Mouse (Mus musculus): Measurements from ENCODE around the gene Specc1. TPM values are rescaled to one million over a fixed set of nuclear protein-coding genes. Genes with fewer than 3 reads are reported as not detected.

The Specc1 gene
- 10.7 and 12.0 TPM in 2 replicates for polyA plus RNA-seq (2015; fragmentation: Nextera tagmentation; extraction: Ambion mirVana)

GRCm38 (mm10) chr11:61956572-61957295, at the start of gene Specc1:
TSS of gene Specc1 (plus strand) at chr11:61956763.
- Histone ChIP-seq H3K9ac (peak within 1 kb of the TSS; percentile 38), H3K27ac (no peak within 1 kb of the TSS), H3K27me3 (peaks cover 24% of the 10 kb centered on the region), H3K4me1 (peaks cover 9% of the 10 kb centered on the region), H3K4me3 (peak within 1 kb of the TSS; percentile 58), H3K9me3 (no peaks in the 10 kb centered on the region), H3K36me3 (no peaks in the 10 kb centered on the region), H3K4me2 (peak within 1 kb of the TSS; percentile 98)
- under 1% methylated on average over 57 of the region's 58 CpGs for WGBS
- ATAC-seq (ENCODE audit: borderline replicate concordance, extremely low read depth, low FRiP score, low TSS enrichment), result peak; percentile 86

GRCm38 (mm10) chr11:61908315-61908714, 48.2 kb upstream of the Specc1 start:
- H3K4me1 ChIP-seq, result no peaks in the 10 kb centered on the region
- no peak overlapping the region for H3K27ac ChIP-seq
- H3K36me3 ChIP-seq, result peaks cover 53% of the 10 kb centered on the region
- no peak overlapping the region for H3K4me3 ChIP-seq
- no peak overlapping the region for H3K9ac ChIP-seq
- no peaks in the 10 kb centered on the region for H3K9me3 ChIP-seq
- no peak for ATAC-seq (ENCODE audit: borderline replicate concordance, extremely low read depth, low FRiP score, low TSS enrichment)
- no peak overlapping the region for H3K4me2 ChIP-seq
- H3K27me3 ChIP-seq, result no peaks in the 10 kb centered on the region

- no peak for ATAC-seq (ENCODE audit: borderline replicate concordance, extremely low read depth, low FRiP score, low TSS enrichment)
- Histone ChIP-seq H3K4me2 (no peak overlapping the region), H3K9me3 (no peaks in the 10 kb centered on the region), H3K9ac (no peak overlapping the region), H3K27me3 (no peaks in the 10 kb centered on the region), H3K27ac (no peak overlapping the region), H3K36me3 (peaks cover 24% of the 10 kb centered on the region), H3K4me3 (no peak overlapping the region), H3K4me1 (no peaks in the 10 kb centered on the region)
- WGBS, result 97% methylated on average over 3 of the region's 3 CpGs
Observed at GRCm38 (mm10) chr11:61919702-61920101, 36.9 kb upstream of the Specc1 start.

GRCm38 (mm10) chr11:61923309-61923708, 33.3 kb upstream of the Specc1 start:
- H3K4me2 ChIP-seq, result no peak overlapping the region

GRCm38 (mm10) chr11:61929323-61930097, 27.1 kb upstream of the Specc1 start:
- ATAC-seq (ENCODE audit: borderline replicate concordance, extremely low read depth, low FRiP score, low TSS enrichment), result peak; percentile 73
- no peaks in the 10 kb centered on the region for H3K36me3 ChIP-seq
- H3K9me3 ChIP-seq, result no peaks in the 10 kb centered on the region
- peak overlapping the region; percentile 96 for H3K27ac ChIP-seq
- peak overlapping the region; percentile 99 for H3K4me3 ChIP-seq
- H3K4me2 ChIP-seq, result peak overlapping the region; percentile 85
- H3K9ac ChIP-seq, result peak overlapping the region; percentile 92
- H3K27me3 ChIP-seq, result no peaks in the 10 kb centered on the region
- peaks cover 24% of the 10 kb centered on the region for H3K4me1 ChIP-seq
- under 1% methylated on average over 47 of the region's 47 CpGs for WGBS

More at GRCm38 (mm10) chr11:61923309-61923708, 33.3 kb upstream of the Specc1 start:
- 72% methylated on average over 1 of the region's 1 CpGs for WGBS
- no peak overlapping the region for H3K4me3 ChIP-seq
- no peak overlapping the region for H3K9ac ChIP-seq
- ATAC-seq (ENCODE audit: borderline replicate concordance, extremely low read depth, low FRiP score, low TSS enrichment), result no peak
- no peaks in the 10 kb centered on the region for H3K9me3 ChIP-seq
- H3K36me3 ChIP-seq, result peaks cover 10% of the 10 kb centered on the region
- H3K4me1 ChIP-seq, result peaks cover 6% of the 10 kb centered on the region
- no peak overlapping the region for H3K27ac ChIP-seq
- H3K27me3 ChIP-seq, result no peaks in the 10 kb centered on the region

- WGBS, result under 1% methylated on average over 42 of the region's 43 CpGs
Observed at GRCm38 (mm10) chr11:61930098-61930517, 26.5 kb upstream of the Specc1 start, which contains the start of gene Akap10. TSS of gene Akap10 (minus strand) at chr11:61930252.

GRCm38 (mm10) chr11:61930640-61931586, 25.6 kb upstream of the Specc1 start:
- ATAC-seq (ENCODE audit: borderline replicate concordance, extremely low read depth, low FRiP score, low TSS enrichment), result no peak
- WGBS, result 17% methylated on average over 11 of the region's 11 CpGs
- no peaks in the 10 kb centered on the region for H3K27me3 ChIP-seq
- peak overlapping the region; percentile 99 for H3K4me3 ChIP-seq
- peaks cover 24% of the 10 kb centered on the region for H3K4me1 ChIP-seq
- peak overlapping the region; percentile 85 for H3K4me2 ChIP-seq
- H3K36me3 ChIP-seq, result no peaks in the 10 kb centered on the region
- H3K27ac ChIP-seq, result peak overlapping the region; percentile 96
- no peaks in the 10 kb centered on the region for H3K9me3 ChIP-seq
- peak overlapping the region; percentile 78 for H3K9ac ChIP-seq

More at GRCm38 (mm10) chr11:61930098-61930517, 26.5 kb upstream of the Specc1 start, which contains the start of gene Akap10:
- Histone ChIP-seq H3K9ac (peak within 1 kb of the TSS; percentile 92), H3K27ac (peak within 1 kb of the TSS; percentile 96), H3K27me3 (no peaks in the 10 kb centered on the region), H3K4me1 (peaks cover 24% of the 10 kb centered on the region), H3K36me3 (no peaks in the 10 kb centered on the region), H3K9me3 (no peaks in the 10 kb centered on the region), H3K4me3 (peak within 1 kb of the TSS; percentile 99), H3K4me2 (peak within 1 kb of the TSS; percentile 85)
- peak; percentile 96 for ATAC-seq (ENCODE audit: borderline replicate concordance, extremely low read depth, low FRiP score, low TSS enrichment)

- WGBS, result 89% methylated on average over 1 of the region's 1 CpGs
- H3K27me3 ChIP-seq, result no peaks in the 10 kb centered on the region
Observed at GRCm38 (mm10) chr11:61937761-61938160, 18.8 kb upstream of the Specc1 start.

GRCm38 (mm10) chr11:61942903-61943302, 13.7 kb upstream of the Specc1 start:
- 88% methylated on average over 2 of the region's 2 CpGs for WGBS
- Histone ChIP-seq H3K9me3 (no peaks in the 10 kb centered on the region), H3K4me2 (no peak overlapping the region), H3K9ac (no peak overlapping the region), H3K27ac (no peak overlapping the region), H3K27me3 (no peaks in the 10 kb centered on the region), H3K4me3 (no peak overlapping the region), H3K4me1 (no peaks in the 10 kb centered on the region), H3K36me3 (no peaks in the 10 kb centered on the region)
- no peak for ATAC-seq (ENCODE audit: borderline replicate concordance, extremely low read depth, low FRiP score, low TSS enrichment)

More at GRCm38 (mm10) chr11:61937761-61938160, 18.8 kb upstream of the Specc1 start:
- Histone ChIP-seq H3K36me3 (no peaks in the 10 kb centered on the region), H3K27ac (no peak overlapping the region), H3K4me2 (no peak overlapping the region), H3K4me3 (no peak overlapping the region), H3K4me1 (no peaks in the 10 kb centered on the region), H3K9ac (no peak overlapping the region), H3K9me3 (no peaks in the 10 kb centered on the region)
- no peak for ATAC-seq (ENCODE audit: borderline replicate concordance, extremely low read depth, low FRiP score, low TSS enrichment)

GRCm38 (mm10) chr11:61944417-61944816, 12.1 kb upstream of the Specc1 start:
- H3K4me1 ChIP-seq, result no peaks in the 10 kb centered on the region
- no peak overlapping the region for H3K4me2 ChIP-seq
- WGBS, result 79% methylated on average over 9 of the region's 9 CpGs
- H3K27me3 ChIP-seq, result no peaks in the 10 kb centered on the region
- ATAC-seq (ENCODE audit: borderline replicate concordance, extremely low read depth, low FRiP score, low TSS enrichment), result no peak
- no peaks in the 10 kb centered on the region for H3K9me3 ChIP-seq
- no peak overlapping the region for H3K27ac ChIP-seq
- H3K4me3 ChIP-seq, result no peak overlapping the region
- no peaks in the 10 kb centered on the region for H3K36me3 ChIP-seq
- H3K9ac ChIP-seq, result no peak overlapping the region

GRCm38 (mm10) chr11:61946608-61947007, 10.0 kb upstream of the Specc1 start:
- no peak overlapping the region for H3K4me2 ChIP-seq
- H3K27ac ChIP-seq, result no peak overlapping the region
- no peak overlapping the region for H3K9ac ChIP-seq
- no peaks in the 10 kb centered on the region for H3K27me3 ChIP-seq
- ATAC-seq (ENCODE audit: borderline replicate concordance, extremely low read depth, low FRiP score, low TSS enrichment), result no peak
- H3K9me3 ChIP-seq, result no peaks in the 10 kb centered on the region
- no peaks in the 10 kb centered on the region for H3K4me1 ChIP-seq
- no peaks in the 10 kb centered on the region for H3K36me3 ChIP-seq
- WGBS, result 85% methylated on average over 4 of the region's 4 CpGs
- H3K4me3 ChIP-seq, result no peak overlapping the region
